In the genomic region with DNA sequence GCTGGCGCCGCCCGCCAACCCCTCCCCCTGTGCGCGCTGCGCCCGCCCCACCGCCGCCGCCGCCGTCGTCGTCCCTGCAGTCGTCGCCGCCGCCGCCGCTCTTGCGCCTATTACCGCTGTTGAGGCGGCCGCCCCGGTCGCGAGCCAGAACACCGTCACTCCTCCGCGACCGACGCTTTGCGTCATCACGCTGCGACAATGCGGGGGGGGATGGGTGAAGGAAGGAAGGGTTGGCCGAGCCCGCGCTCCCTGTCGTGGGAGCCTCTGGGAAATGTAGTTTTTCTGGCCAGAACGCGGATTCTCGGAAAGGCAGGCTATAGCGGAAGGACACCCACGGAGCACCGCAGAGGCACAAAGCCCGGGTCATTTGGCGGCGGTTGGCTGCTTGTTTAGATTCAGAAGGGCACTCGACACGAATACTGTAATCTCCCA, we compare ENCODE assay signal across 8 mouse cellular contexts. TPM values are rescaled to one million over a fixed set of nuclear protein-coding genes. Genes with fewer than 3 reads are reported as not detected.
DNase-seq lines count a peak whose midpoint lies in the region; ATAC-seq and TF ChIP-seq lines count a peak whose summit lies in the region.

Gene Nup153 (minus strand): TSS at position 104 of the 432 bp plus-strand sequence.

- H3K9ac ChIP-seq in forebrain, embryonic 12.5 days: peak within 1 kb of the TSS; percentile 97
- H3K9ac ChIP-seq in heart, postnatal 0 days (replicated peaks; ENCODE audit: low read depth, low read length): peak within 1 kb of the TSS; percentile 88
- H3K9ac ChIP-seq in liver, embryonic 16.5 days (ENCODE audit: low read depth, low read length): peak within 1 kb of the TSS; percentile 96
- peak within 1 kb of the TSS; percentile 95 for H3K9ac ChIP-seq in neural tube, embryonic 13.5 days

- H3K27ac ChIP-seq in forebrain, embryonic 12.5 days: peak within 1 kb of the TSS; percentile 96
- peak within 1 kb of the TSS; percentile 97 for H3K27ac ChIP-seq in heart, postnatal 0 days (ENCODE audit: low read depth)
- peak within 1 kb of the TSS; percentile 98 for H3K27ac ChIP-seq in liver, embryonic 16.5 days (ENCODE audit: low read length)
- peak within 1 kb of the TSS; percentile 94 for H3K27ac ChIP-seq in neural tube, embryonic 13.5 days (replicated peaks)
- peak within 1 kb of the TSS; percentile 84 for H3K27ac ChIP-seq in testis, adult 2 months (ENCODE audit: control insufficient read depth, insufficient read depth, low read depth, low read length)

- no peak for TF ChIP-seq CTCF in E14TG2a.4 (conservative IDR thresholded peaks at IDR 0.05; ENCODE audit: low read length)
- TF ChIP-seq CTCF in heart, postnatal 0 days (IDR thresholded peaks at IDR 0.05; ENCODE audit: low read depth): 0 out of 2 replicates have a peak, but pooled peaks have one; percentile 0
- no peak for TF ChIP-seq CTCF in testis, adult 2 months (IDR thresholded peaks at IDR 0.05; ENCODE audit: control insufficient read depth, insufficient read depth, insufficient replicate concordance, low read depth, low read length)

- peaks cover 48% of the 10 kb centered on the region for H3K4me1 ChIP-seq in E14TG2a.4 (replicated peaks; ENCODE audit: low read depth, low read length)
- H3K4me1 ChIP-seq in forebrain, embryonic 12.5 days: peaks cover 20% of the 10 kb centered on the region
- H3K4me1 ChIP-seq in heart, postnatal 0 days (ENCODE audit: control insufficient read depth, insufficient read depth): peaks cover 15% of the 10 kb centered on the region
- peaks cover 17% of the 10 kb centered on the region for H3K4me1 ChIP-seq in liver, embryonic 16.5 days (ENCODE audit: control insufficient read depth, low read depth, low read length)
- peaks cover 28% of the 10 kb centered on the region for H3K4me1 ChIP-seq in neural tube, embryonic 13.5 days (replicated peaks)
- H3K4me1 ChIP-seq in testis, adult 2 months (ENCODE audit: control insufficient read depth, insufficient read depth, low read length): no peaks in the 10 kb centered on the region

- TF ChIP-seq EP300 in heart, postnatal 0 days (IDR thresholded peaks at IDR 0.05; ENCODE audit: low read depth): 0 out of 2 replicates have a peak, but pooled peaks have one; percentile 76

- H3K36me3 ChIP-seq in E14TG2a.4 (ENCODE audit: insufficient read depth, low read length): peaks cover 11% of the 10 kb centered on the region; the same call in 1 of the 2 replicates
- no peaks in the 10 kb centered on the region for H3K36me3 ChIP-seq in forebrain, embryonic 12.5 days (replicated peaks)
- no peaks in the 10 kb centered on the region for H3K36me3 ChIP-seq in heart, postnatal 0 days (replicated peaks; ENCODE audit: control insufficient read depth, insufficient read depth, low read length)
- H3K36me3 ChIP-seq in liver, embryonic 16.5 days (ENCODE audit: control insufficient read depth, insufficient read depth): no peaks in the 10 kb centered on the region
- H3K36me3 ChIP-seq in neural tube, embryonic 13.5 days: no peaks in the 10 kb centered on the region
- no peaks in the 10 kb centered on the region for H3K36me3 ChIP-seq in testis, adult 2 months (ENCODE audit: control insufficient read depth, insufficient read depth, low read length)

- H3K27me3 ChIP-seq in E14TG2a.4 (ENCODE audit: insufficient read depth, low read length): no peaks in the 10 kb centered on the region
- no peaks in the 10 kb centered on the region for H3K27me3 ChIP-seq in forebrain, embryonic 12.5 days
- no peaks in the 10 kb centered on the region for H3K27me3 ChIP-seq in heart, postnatal 0 days (ENCODE audit: control insufficient read depth, insufficient read depth, low read length)
- H3K27me3 ChIP-seq in liver, embryonic 16.5 days (ENCODE audit: control insufficient read depth, insufficient read depth, low read depth, low read length): no peaks in the 10 kb centered on the region
- H3K27me3 ChIP-seq in neural tube, embryonic 13.5 days: no peaks in the 10 kb centered on the region
- H3K27me3 ChIP-seq in testis, adult 2 months (ENCODE audit: control insufficient read depth, insufficient read depth, low read length): no peaks in the 10 kb centered on the region

- TF ChIP-seq POLR2A in testis, adult 2 months (IDR thresholded peaks at IDR 0.05; ENCODE audit: control insufficient read depth, low read depth, low read length): peak; percentile 91

- H3K4me3 ChIP-seq in E14TG2a.4 (replicated peaks; ENCODE audit: low read length): peak within 1 kb of the TSS; percentile 98
- peak within 1 kb of the TSS; percentile 100 for H3K4me3 ChIP-seq in forebrain, embryonic 12.5 days (replicated peaks)
- peak within 1 kb of the TSS; percentile 69 for H3K4me3 ChIP-seq in heart, postnatal 0 days (ENCODE audit: low read depth, low read length)
- H3K4me3 ChIP-seq in liver, embryonic 16.5 days (ENCODE audit: low read depth, low read length): peak within 1 kb of the TSS; percentile 100
- peak within 1 kb of the TSS; percentile 100 for H3K4me3 ChIP-seq in neural tube, embryonic 13.5 days
- H3K4me3 ChIP-seq in testis, adult 2 months (ENCODE audit: control insufficient read depth, low read depth, low read length): peak within 1 kb of the TSS; percentile 91

- H3K4me2 ChIP-seq in forebrain, embryonic 12.5 days: peak within 1 kb of the TSS; percentile 70
- H3K4me2 ChIP-seq in heart, postnatal 0 days (ENCODE audit: low read depth, low read length): peak within 1 kb of the TSS; percentile 95
- peak within 1 kb of the TSS; percentile 79 for H3K4me2 ChIP-seq in liver, embryonic 16.5 days (ENCODE audit: low read depth, low read length)
- peak within 1 kb of the TSS; percentile 93 for H3K4me2 ChIP-seq in neural tube, embryonic 13.5 days

- peak; percentile 99 for DNase-seq in c-Kit-positive CD71-positive TER-119-positive erythroid progenitor cells, embryonic 14.5 days (ENCODE audit: low spot score)
- DNase-seq in heart, postnatal 0 days (ENCODE audit: low spot score): peak; percentile 97
- DNase-seq in kidney, postnatal 4 days: peak; percentile 99 to 100

- no peaks in the 10 kb centered on the region for H3K9me3 ChIP-seq in E14TG2a.4 (ENCODE audit: low read length)
- H3K9me3 ChIP-seq in forebrain, embryonic 12.5 days: no peaks in the 10 kb centered on the region
- H3K9me3 ChIP-seq in heart, postnatal 0 days (replicated peaks; ENCODE audit: control insufficient read depth, low read length): no peaks in the 10 kb centered on the region
- H3K9me3 ChIP-seq in liver, embryonic 16.5 days (replicated peaks; ENCODE audit: control insufficient read depth, low read length): no peaks in the 10 kb centered on the region
- H3K9me3 ChIP-seq in neural tube, embryonic 13.5 days: no peaks in the 10 kb centered on the region

- under 1% methylated on average over 51 of the region's 51 CpGs for WGBS in forebrain, embryonic 12.5 days
- under 1% methylated on average over 42 of the region's 51 CpGs for WGBS in heart, postnatal 0 days
- WGBS in liver, embryonic 16.5 days (ENCODE audit: insufficient replicate concordance): under 1% methylated on average over 51 of the region's 51 CpGs
- under 1% methylated on average over 51 of the region's 51 CpGs for WGBS in neural tube, embryonic 13.5 days

- ATAC-seq in forebrain, embryonic 12.5 days (ENCODE audit: low FRiP score): peak; percentile 93
- ATAC-seq in heart, postnatal 0 days (ENCODE audit: insufficient read depth, low read depth): peak; percentile 91
- peak; percentile 87 for ATAC-seq in liver, embryonic 16.5 days (ENCODE audit: low read depth)
- ATAC-seq in neural tube, embryonic 13.5 days (ENCODE audit: low read depth): peak; percentile 97

RNA-seq across cellular contexts. Expression of gene Nup153, which starts in this region (rescaled TPM):
- polyA plus RNA-seq in forebrain, embryonic 12.5 days (2016; fragmentation: Nextera tagmentation; extraction: Ambion mirVana): 43.7 and 48.6 TPM in 2 replicates
- total RNA-seq in heart, postnatal 0 days (2014; rRNA removed; ENCODE audit: low replicate concordance): 24.7 and 26.6 TPM in 2 replicates
- 5.3 and 5.7 TPM in 2 replicates for polyA plus RNA-seq in heart, postnatal 0 days (2015; fragmentation: Nextera tagmentation; extraction: Ambion mirVana)
- polyA plus RNA-seq in liver, embryonic 16.5 days (2015; fragmentation: Nextera tagmentation; extraction: Ambion mirVana): 13.6 and 13.8 TPM in 2 replicates
- polyA plus RNA-seq in neural tube, embryonic 13.5 days (2015; fragmentation: Nextera tagmentation; extraction: Ambion mirVana): 17.8 and 21.9 TPM in 2 replicates
- polyA plus RNA-seq in testis, adult 2 months (2012; rRNA removed): 238 and 272 TPM in 2 replicates

Comparison
In these comparisons a context has a peak if more than half of its experiments do, and no peak if none do; other contexts are left out.
1. Peak in every context shown above with its lines: DNase-seq, ATAC-seq, H3K4me3 ChIP-seq and H3K27ac ChIP-seq.